Mouse (Mus musculus) limb, embryonic 12.5 days (tissue): Measurements from ENCODE around the gene Dhh. TPM values are rescaled to one million over a fixed set of nuclear protein-coding genes. Genes with fewer than 3 reads are reported as not detected.
"Not testable (repeated sequence)": the region's sequence is repeated elsewhere in the genome, so short reads cannot be mapped to it uniquely, and the experiment has no call there.

Experiments
- ATAC-seq: fragments of 200-750 bp; cut with Nextera tagmentation; 2 replicates; pipeline ENCODE4 v1.8.0; 2017; ENCODE audit warnings: low read depth, moderate TSS enrichment; ENCODE audit not compliant: insufficient number of reproducible peaks, insufficient read depth, low FRiP score, low TSS enrichment
- H3K27ac ChIP-seq: fragments of 300-500 bp; sonication (generic); 2 replicates; pipeline ENCODE4 v1.5.1; 2016; ENCODE audit warnings: mild to moderate bottlenecking, moderate library complexity
- H3K27me3 ChIP-seq: fragments of 300-500 bp; sonication (generic); 2 replicates; pipeline ENCODE4 v1.6.1; 2016; ENCODE audit warnings: mild to moderate bottlenecking, moderate library complexity
- H3K36me3 ChIP-seq: fragments of 300-500 bp; sonication (generic); 2 replicates; pipeline ENCODE4 v1.6.1; 2016; ENCODE audit warnings: mild to moderate bottlenecking, moderate library complexity
- H3K4me1 ChIP-seq: fragments of 300-500 bp; sonication (generic); replicated peaks from 2 replicates; pipeline ENCODE4 v1.6.1; 2016
- H3K4me2 ChIP-seq: fragments of 300-500 bp; sonication (generic); 2 replicates; pipeline ENCODE4 v1.6.1; 2016; ENCODE audit warnings: mild to moderate bottlenecking, moderate library complexity
- H3K4me3 ChIP-seq: fragments of 300-500 bp; sonication (generic); replicated peaks from 2 replicates; pipeline ENCODE4 v1.5.1; 2016; ENCODE audit warnings: mild to moderate bottlenecking
- H3K9ac ChIP-seq: fragments of 300-500 bp; sonication (generic); replicated peaks from 2 replicates; pipeline ENCODE4 v1.6.1; 2016; ENCODE audit warnings: mild to moderate bottlenecking, moderate library complexity
- H3K9me3 ChIP-seq: fragments of 300-500 bp; sonication (generic); 2 replicates; pipeline ENCODE4 v1.6.1; 2016; ENCODE audit warnings: mild to moderate bottlenecking, moderate library complexity
- WGBS: fragments of 180-500 bp; shearing (Covaris S2); methylation state at CpG from one replicate; pipeline ENCODE4 v1.1.7; 2016; 5-methylcytosine and 5-hydroxymethylcytosine counted together
- polyA plus RNA-seq: library from polyadenylated mRNA; unstranded; fragments of >200 nt; fragmentation: Nextera tagmentation; extraction: Ambion mirVana; gene quantifications from 2 replicates; pipeline ENCODE4 v1.2.1, GENCODE M21; 2016

The Dhh gene
- polyA plus RNA-seq, 1 experiment from 2014 or later: 0.74 TPM

DNA sequence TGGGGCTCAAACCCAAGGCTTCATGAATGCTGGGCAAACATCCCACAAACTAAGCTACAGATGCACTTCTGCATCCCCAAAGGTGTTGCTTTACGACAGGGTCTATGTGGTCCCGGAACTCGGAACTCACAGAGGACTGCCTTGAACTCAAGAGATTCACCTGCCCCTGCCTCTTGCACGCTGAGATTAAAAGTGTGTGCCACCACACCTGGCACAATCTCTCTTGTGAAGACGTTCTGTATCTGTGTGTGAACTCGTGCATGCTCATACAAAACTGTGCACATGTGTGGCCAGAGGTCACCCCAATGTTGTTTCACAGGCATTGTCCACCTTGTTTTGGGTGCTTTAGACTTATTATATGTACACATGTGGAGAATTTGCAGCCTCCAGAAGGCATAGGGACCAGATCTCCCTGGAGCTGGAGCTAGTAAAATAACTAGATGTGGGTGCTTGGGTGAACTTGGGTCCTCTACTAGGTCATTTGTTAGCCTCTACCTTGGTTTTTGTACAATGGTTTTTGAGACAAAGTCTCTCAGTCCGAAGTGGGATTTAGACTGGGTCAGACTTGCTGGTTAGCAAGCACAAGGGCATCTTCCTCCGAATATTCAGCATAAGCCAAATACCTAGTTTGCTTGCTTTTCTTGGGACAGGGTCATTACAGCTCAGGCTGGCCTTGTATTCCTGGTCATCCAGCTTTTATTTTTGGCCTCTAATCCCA lies 31.8 kb upstream of the Dhh start:
- Histone ChIP-seq H3K9ac (no peak overlapping the region), H3K27me3 (no peaks in the 10 kb centered on the region), H3K4me1 (peaks cover 13% of the 10 kb centered on the region), H3K36me3 (peaks cover 17% of the 10 kb centered on the region), H3K4me2 (no peak overlapping the region), H3K4me3 (no peak overlapping the region), H3K9me3 (no peaks in the 10 kb centered on the region), H3K27ac (peak overlapping the region; percentile 26)
- WGBS: 50% methylated on average over 8 of the region's 8 CpGs
- no peak for ATAC-seq

DNA sequence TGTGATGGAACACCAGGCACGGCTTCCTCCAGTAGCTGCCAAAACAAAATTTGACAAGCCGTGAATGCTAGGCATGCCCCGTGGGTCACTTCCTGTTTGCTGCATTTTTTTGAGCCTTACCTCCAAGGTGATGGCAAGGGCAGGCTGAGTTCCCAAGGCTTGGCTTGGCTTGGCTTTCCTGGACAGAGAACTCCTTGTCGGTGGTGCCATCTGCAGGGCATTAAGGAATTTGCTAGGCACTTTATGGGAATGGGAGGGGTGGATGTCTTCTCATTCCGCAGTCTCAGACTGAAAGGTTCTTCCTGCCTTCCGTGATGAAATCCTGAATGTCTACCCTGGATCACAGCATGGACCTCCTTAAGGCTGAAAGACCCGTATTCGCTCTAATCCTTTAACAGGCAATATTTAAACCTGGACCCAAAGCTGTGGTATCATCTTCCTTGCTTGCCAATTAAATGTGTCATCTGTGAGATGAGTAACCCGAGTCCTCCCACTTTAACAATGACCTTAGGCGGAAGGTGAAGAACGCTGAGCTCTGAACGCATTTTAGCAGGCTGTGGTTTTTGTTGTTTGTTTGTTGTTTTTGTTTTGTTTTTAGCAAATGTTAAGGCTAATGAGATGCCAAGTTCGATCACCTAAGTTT lies 30.4 kb upstream of the Dhh start:
- H3K4me3 ChIP-seq: no peak overlapping the region
- ATAC-seq: 0 out of 2 replicates have a peak, but pooled peaks have one; percentile 60
- WGBS: 12% methylated on average over 13 of the region's 13 CpGs
- 0 out of 2 replicates have a peak overlapping the region, but pooled peaks have one; percentile 29 for H3K27ac ChIP-seq
- no peaks in the 10 kb centered on the region for H3K27me3 ChIP-seq
- H3K9me3 ChIP-seq: no peaks in the 10 kb centered on the region
- H3K9ac ChIP-seq: no peak overlapping the region
- H3K4me2 ChIP-seq: 0 out of 2 replicates have a peak overlapping the region, but pooled peaks have one; percentile 1
- H3K4me1 ChIP-seq: peaks cover 13% of the 10 kb centered on the region
- peaks cover 17% of the 10 kb centered on the region for H3K36me3 ChIP-seq

DNA sequence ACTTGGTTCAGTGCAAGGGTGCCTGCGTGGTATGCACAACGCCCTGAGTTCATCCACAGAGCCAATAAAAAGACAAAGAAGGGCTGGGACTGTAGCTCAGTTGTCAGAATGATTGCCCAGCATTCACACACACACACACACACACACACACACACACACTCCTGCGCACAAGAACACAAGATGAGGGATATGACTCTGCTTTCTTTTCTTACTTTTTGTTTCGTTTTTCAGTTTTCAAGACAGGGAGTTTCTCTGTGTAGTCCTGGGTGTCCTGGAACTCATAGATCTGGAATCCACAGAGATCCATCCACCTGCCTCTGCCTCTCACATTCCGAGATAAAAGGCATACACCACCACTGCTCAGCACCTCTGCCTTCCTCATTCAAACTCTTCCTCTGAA lies 29.2 kb upstream of the Dhh start:
- Histone ChIP-seq H3K27me3 (no peaks in the 10 kb centered on the region), H3K36me3 (peaks cover 17% of the 10 kb centered on the region), H3K4me3 (no peak overlapping the region), H3K4me1 (peaks cover 9% of the 10 kb centered on the region), H3K4me2 (no peak overlapping the region), H3K9ac (no peak overlapping the region), H3K9me3 (no peaks in the 10 kb centered on the region), H3K27ac (no peak overlapping the region)
- WGBS: 83% methylated on average over 5 of the region's 5 CpGs
- no peak for ATAC-seq

DNA sequence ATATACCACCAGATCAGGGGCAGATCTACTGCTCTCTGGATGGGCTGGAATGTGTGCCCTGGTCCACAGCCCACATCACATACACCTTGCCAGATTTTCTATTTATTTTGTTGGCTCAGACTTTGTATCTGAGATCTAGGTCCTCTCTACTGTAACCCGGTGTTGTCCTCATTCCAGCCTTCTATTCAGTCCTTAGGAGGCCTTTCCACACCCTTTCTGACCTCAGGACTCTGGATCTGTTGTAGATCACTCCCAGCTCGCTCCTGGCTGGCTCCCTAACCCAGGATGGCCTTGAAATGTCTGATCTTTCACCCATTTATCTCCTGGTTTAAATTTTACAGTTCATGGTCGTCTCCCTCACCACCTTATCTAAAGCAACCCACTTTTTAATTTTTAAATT lies 26.3 kb upstream of the Dhh start:
- no peaks in the 10 kb centered on the region for H3K36me3 ChIP-seq
- ATAC-seq: no peak
- no peak overlapping the region for H3K27ac ChIP-seq
- H3K27me3 ChIP-seq: no peaks in the 10 kb centered on the region
- no peaks in the 10 kb centered on the region for H3K9me3 ChIP-seq
- peaks cover 9% of the 10 kb centered on the region for H3K4me1 ChIP-seq
- no peak overlapping the region for H3K4me3 ChIP-seq
- H3K9ac ChIP-seq: no peak overlapping the region
- no peak overlapping the region for H3K4me2 ChIP-seq
- 83% methylated on average over 3 of the region's 3 CpGs for WGBS

DNA sequence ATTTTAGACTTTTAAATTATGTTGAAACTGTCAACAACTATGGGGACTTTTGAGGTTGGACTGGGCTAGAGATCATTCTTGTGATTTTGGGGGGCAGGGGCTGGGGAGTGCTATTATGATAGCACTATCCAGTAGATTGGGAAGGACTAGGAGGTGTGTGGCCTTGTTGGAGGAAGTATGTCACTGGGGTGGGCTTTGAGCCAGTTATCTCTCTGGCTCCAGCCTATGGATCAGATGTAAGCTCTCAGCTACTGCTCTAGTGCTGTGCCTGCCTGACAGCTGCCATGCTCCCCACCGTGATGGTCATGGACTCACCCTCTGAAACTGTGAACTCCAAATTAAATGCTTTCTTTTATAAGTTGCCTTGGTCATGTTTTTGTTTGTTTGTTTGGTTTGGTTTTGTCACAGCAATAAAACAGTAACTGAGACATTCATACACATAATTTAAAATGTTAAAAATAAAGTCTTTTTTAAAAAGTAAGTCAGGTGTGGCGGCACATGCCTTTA lies 24.7 kb upstream of the Dhh start:
- ATAC-seq: no peak
- no peaks in the 10 kb centered on the region for H3K27me3 ChIP-seq
- H3K4me3 ChIP-seq: no peak overlapping the region
- H3K9ac ChIP-seq: no peak overlapping the region
- 88% methylated on average over 2 of the region's 2 CpGs for WGBS
- H3K27ac ChIP-seq: no peak overlapping the region
- H3K4me2 ChIP-seq: no peak overlapping the region
- no peaks in the 10 kb centered on the region for H3K9me3 ChIP-seq
- H3K4me1 ChIP-seq: no peaks in the 10 kb centered on the region; the same call in 1 of the 2 replicates
- no peaks in the 10 kb centered on the region for H3K36me3 ChIP-seq

DNA sequence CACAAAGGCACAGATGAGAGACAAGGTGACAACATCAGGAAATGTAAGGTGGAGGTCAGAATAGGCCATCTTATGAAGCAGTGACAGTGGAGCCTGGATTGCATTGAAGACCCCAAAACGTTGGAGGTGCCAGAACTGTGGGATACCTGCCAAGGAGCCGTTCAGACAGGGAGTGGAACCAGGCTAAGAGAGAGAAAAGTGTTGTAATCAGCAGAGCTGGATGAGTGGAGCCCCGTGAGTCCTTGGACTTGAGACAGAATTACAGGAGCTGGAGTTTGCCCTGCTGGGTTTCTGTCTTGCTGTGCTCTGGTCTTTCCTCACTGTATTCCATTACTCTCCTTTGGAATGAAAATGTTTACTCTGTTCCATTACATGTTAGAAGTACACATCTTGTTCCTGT lies 24.2 kb upstream of the Dhh start:
- no peak overlapping the region for H3K27ac ChIP-seq
- no peaks in the 10 kb centered on the region for H3K9me3 ChIP-seq
- 67% methylated on average over 3 of the region's 3 CpGs for WGBS
- H3K9ac ChIP-seq: no peak overlapping the region
- H3K4me2 ChIP-seq: no peak overlapping the region
- H3K4me3 ChIP-seq: no peak overlapping the region
- H3K27me3 ChIP-seq: no peaks in the 10 kb centered on the region
- no peaks in the 10 kb centered on the region; the same call in 1 of the 2 replicates for H3K4me1 ChIP-seq
- no peak for ATAC-seq
- no peaks in the 10 kb centered on the region for H3K36me3 ChIP-seq

DNA sequence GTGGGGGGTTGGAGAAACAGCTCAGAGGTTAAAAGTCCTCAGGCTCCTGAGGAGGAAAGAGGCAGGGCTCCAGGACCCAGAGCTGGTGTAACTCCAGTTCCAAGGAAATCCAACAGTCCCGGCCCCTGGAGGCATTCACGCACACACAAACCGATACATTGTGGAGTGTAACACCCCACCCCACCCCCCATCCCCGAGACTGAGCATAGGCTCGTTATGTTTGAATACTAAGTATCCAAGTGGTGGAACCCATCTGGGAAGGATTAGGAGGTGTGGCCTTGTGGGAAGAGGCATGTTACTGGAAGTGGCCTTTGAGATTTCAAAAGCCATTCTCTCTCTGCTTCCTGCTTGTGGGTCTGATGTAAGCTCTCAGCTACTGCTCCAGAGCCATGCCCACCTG lies 23.2 kb upstream of the Dhh start:
- Histone ChIP-seq H3K9me3 (no peaks in the 10 kb centered on the region), H3K27ac (no peak overlapping the region), H3K4me1 (peaks cover 5% of the 10 kb centered on the region), H3K9ac (no peak overlapping the region), H3K4me2 (no peak overlapping the region), H3K4me3 (no peak overlapping the region), H3K36me3 (no peaks in the 10 kb centered on the region), H3K27me3 (no peaks in the 10 kb centered on the region)
- no peak for ATAC-seq
- 72% methylated on average over 5 of the region's 5 CpGs for WGBS

DNA sequence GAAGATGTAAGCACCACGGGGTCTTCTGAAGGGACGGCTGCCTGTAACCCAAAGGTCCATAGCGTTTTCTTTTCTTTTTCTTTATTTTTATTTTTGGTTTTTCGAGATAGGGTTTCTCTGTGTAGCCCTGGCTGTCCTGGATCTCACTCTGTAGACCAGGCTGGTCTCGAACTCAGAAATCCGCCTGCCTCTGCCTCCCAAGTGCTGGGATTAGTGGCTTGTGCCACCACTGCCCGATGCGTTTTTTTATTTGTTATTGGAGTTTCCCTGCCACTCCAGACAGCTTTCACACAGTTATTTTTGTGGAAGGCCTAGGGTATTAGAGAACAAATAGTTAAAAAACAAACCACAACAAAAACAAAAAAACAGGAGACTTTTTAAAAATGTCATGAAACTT lies 20.2 kb upstream of the Dhh start:
- Histone ChIP-seq H3K27ac (peak overlapping the region; percentile 82), H3K9ac (peak overlapping the region; percentile 60)
- 28% methylated on average over 8 of the region's 8 CpGs for WGBS

DNA sequence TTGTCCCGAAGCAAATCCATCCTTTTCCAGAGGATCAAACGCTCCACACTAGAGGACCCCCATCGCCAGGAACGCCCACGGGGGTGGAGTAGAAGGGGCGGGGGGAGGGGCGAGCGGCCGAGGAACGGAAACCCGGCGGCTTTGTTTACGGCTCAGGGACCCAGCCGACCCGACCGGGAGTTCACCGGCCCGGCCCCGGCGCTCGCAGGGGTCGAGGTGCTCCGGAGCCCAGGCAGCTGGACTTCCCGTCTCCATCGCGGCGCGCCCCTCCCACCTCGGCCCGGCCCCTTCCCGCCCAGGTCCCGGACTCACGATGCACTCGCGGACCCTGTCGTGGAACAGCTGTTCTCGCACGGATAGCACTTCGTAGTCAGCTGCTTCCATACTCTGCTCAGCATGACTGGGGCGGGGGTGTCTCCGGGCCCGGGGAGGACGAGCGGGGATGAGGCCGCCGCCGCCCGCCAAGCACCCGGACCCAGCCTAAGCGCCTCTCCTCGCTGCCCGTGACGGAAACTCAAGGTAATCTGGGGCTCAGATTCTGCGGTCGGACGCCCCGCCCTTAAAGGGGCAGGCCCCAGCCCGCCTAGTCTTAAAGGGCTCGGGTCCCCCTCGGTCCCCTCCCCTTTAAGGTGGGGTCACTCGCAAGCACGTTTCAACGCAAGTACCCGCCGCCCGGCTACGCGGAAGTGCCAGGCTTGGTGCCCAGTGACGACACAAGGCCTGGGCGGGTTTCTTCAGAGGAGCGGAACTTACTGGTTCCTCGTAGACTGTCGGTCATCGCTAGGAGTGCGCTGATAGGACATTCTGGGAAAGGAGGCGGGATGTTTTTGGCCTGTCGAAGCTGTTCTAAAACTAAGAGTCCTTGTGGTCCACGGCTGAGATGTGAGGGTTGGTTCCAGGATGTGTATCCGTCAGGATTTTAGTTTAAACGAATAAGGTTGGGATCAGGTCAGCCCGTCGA lies 19.5 kb upstream of the Dhh start, which contains the start of gene Lmbr1l:
Gene Lmbr1l, minus strand, starts transcription at position 694 of the 961 bp plus-strand sequence.
- WGBS: under 1% methylated on average over 82 of the region's 82 CpGs
- peak; percentile 99 for ATAC-seq
- peak within 1 kb of the TSS; percentile 80 for H3K9ac ChIP-seq
- no peaks in the 10 kb centered on the region for H3K27me3 ChIP-seq
- H3K27ac ChIP-seq: peak within 1 kb of the TSS; percentile 96
- peaks cover 24% of the 10 kb centered on the region for H3K36me3 ChIP-seq
- no peaks in the 10 kb centered on the region for H3K9me3 ChIP-seq
- H3K4me2 ChIP-seq: peak within 1 kb of the TSS; percentile 88
- H3K4me1 ChIP-seq: peaks cover 11% of the 10 kb centered on the region
- H3K4me3 ChIP-seq: peak within 1 kb of the TSS; percentile 86

More for the DNA sequence above, 20.2 kb upstream of the Dhh start:
- Histone ChIP-seq H3K36me3 (peaks cover 17% of the 10 kb centered on the region), H3K4me3 (peak overlapping the region; percentile 86), H3K4me1 (peaks cover 11% of the 10 kb centered on the region), H3K4me2 (peak overlapping the region; percentile 88)
- not testable (repeated sequence) for ATAC-seq, H3K27me3 ChIP-seq, H3K9me3 ChIP-seq

DNA sequence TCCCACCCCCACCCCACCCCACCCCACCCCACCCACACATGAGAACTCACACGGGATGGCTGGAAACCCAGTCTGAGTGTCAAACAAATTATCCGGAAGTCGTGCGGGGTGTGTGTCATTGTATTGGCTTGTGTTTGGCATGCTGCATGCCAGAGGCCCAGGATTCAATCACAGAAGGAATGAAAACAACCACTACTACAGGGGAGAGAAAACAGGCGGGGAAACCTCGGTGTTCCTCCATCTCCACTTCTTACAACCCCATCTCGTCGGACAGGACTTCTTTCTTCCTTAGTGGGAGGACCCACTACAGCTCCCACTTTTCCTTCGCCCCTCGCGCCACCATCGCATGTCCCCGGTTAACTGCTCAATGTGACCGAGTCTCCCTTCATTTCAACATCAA lies 18.8 kb upstream of the Dhh start:
- Histone ChIP-seq H3K36me3 (peaks cover 31% of the 10 kb centered on the region), H3K27ac (peak overlapping the region; percentile 96), H3K4me3 (peak overlapping the region; percentile 86), H3K27me3 (no peaks in the 10 kb centered on the region), H3K4me1 (peaks cover 11% of the 10 kb centered on the region), H3K9ac (peak overlapping the region; percentile 80), H3K9me3 (no peaks in the 10 kb centered on the region), H3K4me2 (peak overlapping the region; percentile 88)
- no peak for ATAC-seq
- WGBS: under 1% methylated on average over 14 of the region's 14 CpGs
